Mouse (Mus musculus) lung, embryonic 14.5 days (tissue): ENCODE measurements around the gene Ndufb6. TPM values are rescaled to one million over a fixed set of nuclear protein-coding genes. Genes with fewer than 3 reads are reported as not detected.

Source experiments
- ATAC-seq: fragments of 200-750 bp; cut with Nextera tagmentation; 2 replicates; pipeline ENCODE4 v1.8.0; 2017; ENCODE audit warnings: mild to moderate bottlenecking, moderate TSS enrichment, moderate library complexity; ENCODE audit not compliant: insufficient read depth
- DNase-seq: peaks from one replicate; pipeline ENCODE4 v3.0.0-alpha.2; 2015
- H3K27ac ChIP-seq: fragments of 300-500 bp; sonication (generic); 2 replicates; pipeline ENCODE4 v1.5.1; 2014; ENCODE audit warnings: low read depth, mild to moderate bottlenecking, moderate library complexity
- H3K27me3 ChIP-seq: fragments of 300-500 bp; sonication (generic); 2 replicates; pipeline ENCODE4 v1.6.1; 2014; ENCODE audit warnings: low read length, control low read depth; ENCODE audit not compliant: insufficient read depth
- H3K36me3 ChIP-seq: fragments of 300-500 bp; sonication (generic); 2 replicates; pipeline ENCODE4 v1.6.1; 2014; ENCODE audit warnings: control low read depth; ENCODE audit not compliant: insufficient read depth
- H3K4me1 ChIP-seq: fragments of 300-500 bp; sonication (generic); 2 replicates; pipeline ENCODE4 v1.6.1; 2014; ENCODE audit warnings: antibody characterized with exemption, control low read depth; ENCODE audit not compliant: insufficient read depth
- H3K4me2 ChIP-seq: fragments of 300-500 bp; sonication (generic); 2 replicates; pipeline ENCODE4 v1.6.1; 2014; ENCODE audit warnings: mild to moderate bottlenecking
- H3K4me3 ChIP-seq: fragments of 300-500 bp; sonication (generic); 2 replicates; pipeline ENCODE4 v1.5.1; 2014; ENCODE audit warnings: low read depth, low read length
- H3K9ac ChIP-seq: fragments of 300-500 bp; sonication (generic); 2 replicates; pipeline ENCODE4 v1.6.1; 2014
- H3K9me3 ChIP-seq: fragments of 300-500 bp; sonication (generic); 2 replicates; pipeline ENCODE4 v1.6.1; 2016; ENCODE audit warnings: low read depth, low read length, control low read depth
- CTCF ChIP-seq: IDR thresholded peaks from 2 replicates; pipeline ENCODE4 v1.5.1; 2016; ENCODE audit warnings: antibody characterized with exemption, low read depth
- WGBS: fragments of 180-500 bp; shearing (Covaris S2); extraction: QIAGEN DNeasy Blood & Tissue Kit; methylation state at CpG from one replicate; pipeline ENCODE4 v1.1.7; 2014; 5-methylcytosine and 5-hydroxymethylcytosine counted together
- polyA plus RNA-seq: library from polyadenylated mRNA; unstranded; fragments of >200 nt; fragmentation: Nextera tagmentation; extraction: Ambion mirVana; gene quantifications from 2 replicates; pipeline ENCODE4 v1.2.1, GENCODE M21; 2014

Gene Ndufb6
- polyA plus RNA-seq, 1 experiment from 2014 or later: 284 TPM

DNA sequence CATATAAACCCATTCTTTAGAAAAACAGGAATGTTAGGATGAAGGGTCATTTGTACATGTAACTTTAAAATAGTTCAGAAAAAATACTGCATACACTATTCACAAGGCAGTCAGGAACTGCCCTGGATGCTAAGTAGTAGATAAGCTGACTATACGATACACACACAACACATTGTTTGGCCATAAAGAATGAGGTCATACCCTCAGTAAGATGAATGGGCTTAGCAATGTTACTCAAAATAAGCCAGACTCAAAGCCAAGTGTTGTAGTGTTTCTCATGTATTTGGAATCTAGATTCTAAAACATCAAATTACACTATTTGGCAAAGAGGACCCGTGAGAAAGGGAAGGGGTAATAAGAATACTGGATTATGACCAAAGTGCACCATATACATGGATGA is 25.5 kb downstream of the Ndufb6 start:
- Histone ChIP-seq H3K27me3 (no peaks in the 10 kb centered on the region), H3K27ac (no peak overlapping the region)

GRCm38 (mm10) chr4:40250984-40251383 is 28.2 kb downstream of the Ndufb6 start:
- no peak for TF ChIP-seq CTCF
- Histone ChIP-seq H3K9ac (no peak overlapping the region), H3K4me3 (no peak overlapping the region), H3K36me3 (no peaks in the 10 kb centered on the region), H3K4me2 (no peak overlapping the region), H3K27me3 (no peaks in the 10 kb centered on the region), H3K4me1 (no peaks in the 10 kb centered on the region), H3K9me3 (no peaks in the 10 kb centered on the region), H3K27ac (no peak overlapping the region)
- DNase-seq (no peak), ATAC-seq (no peak)
- 85% methylated on average over 5 of the region's 5 CpGs for WGBS

More for the DNA sequence above, 25.5 kb downstream of the Ndufb6 start:
- Histone ChIP-seq H3K4me1 (no peaks in the 10 kb centered on the region), H3K9ac (no peak overlapping the region), H3K4me2 (no peak overlapping the region), H3K36me3 (0 out of 2 replicates have a peak, but pooled peaks cover 10% of the 10 kb centered on the region), H3K9me3 (no peaks in the 10 kb centered on the region), H3K4me3 (no peak overlapping the region)
- WGBS: 60% methylated on average over 2 of the region's 2 CpGs
- DNase-seq: no peak
- ATAC-seq: no peak; the same call in 1 of the 2 replicates
- TF ChIP-seq CTCF: no peak

DNA sequence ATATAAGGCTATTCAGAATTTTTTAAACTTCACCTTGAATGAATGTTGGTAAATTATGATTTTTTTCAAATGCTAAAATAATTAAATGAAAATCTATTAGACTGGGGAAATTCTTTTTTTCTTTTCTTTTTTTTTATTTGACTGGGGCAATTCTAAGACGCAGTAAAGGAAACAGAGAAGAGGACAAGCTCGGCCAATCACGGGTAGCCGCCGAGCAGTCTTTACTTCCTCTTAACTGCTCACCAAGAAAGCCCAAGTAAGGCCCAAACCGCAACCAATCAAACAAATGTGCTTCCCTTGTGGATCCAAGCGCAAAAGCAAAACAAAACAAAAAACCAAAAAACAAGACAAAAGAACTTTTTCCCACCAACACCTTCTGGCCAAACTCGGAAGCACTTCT is 35.2 kb downstream of the Ndufb6 start:
- Histone ChIP-seq H3K9me3 (no peaks in the 10 kb centered on the region), H3K4me2 (no peak overlapping the region)
- 81% methylated on average over 8 of the region's 8 CpGs for WGBS

DNA sequence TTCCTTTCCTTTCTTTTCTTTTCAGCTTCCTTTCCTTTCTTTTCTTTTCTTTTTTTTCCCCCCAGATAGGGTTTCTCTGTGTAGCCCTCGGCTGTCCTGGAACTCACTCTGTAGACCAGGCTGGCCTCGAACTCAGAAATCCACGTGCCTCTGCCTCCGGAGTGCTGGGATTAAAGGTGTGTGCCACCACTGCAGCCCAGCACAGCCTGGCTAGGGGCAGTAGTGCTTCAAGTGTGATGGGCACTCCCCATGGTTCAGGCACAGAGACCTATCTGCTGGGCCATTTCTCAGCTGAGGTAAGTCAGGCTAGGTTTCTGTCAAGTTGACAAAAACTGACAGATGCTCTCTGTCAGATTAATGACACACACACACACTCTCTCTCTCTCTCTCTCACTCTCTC is 36.2 kb downstream of the Ndufb6 start:
- WGBS: 84% methylated on average over 4 of the region's 4 CpGs
- ATAC-seq: no peak
- no peak for DNase-seq
- Histone ChIP-seq H3K27ac (no peak overlapping the region), H3K4me1 (no peaks in the 10 kb centered on the region), H3K4me2 (no peak overlapping the region), H3K27me3 (no peaks in the 10 kb centered on the region), H3K36me3 (no peaks in the 10 kb centered on the region), H3K9me3 (no peaks in the 10 kb centered on the region), H3K4me3 (no peak overlapping the region), H3K9ac (no peak overlapping the region)
- no peak for TF ChIP-seq CTCF

More for the DNA sequence above, 35.2 kb downstream of the Ndufb6 start:
- Histone ChIP-seq H3K4me1 (no peaks in the 10 kb centered on the region), H3K27me3 (no peaks in the 10 kb centered on the region), H3K4me3 (no peak overlapping the region), H3K36me3 (no peaks in the 10 kb centered on the region), H3K27ac (no peak overlapping the region), H3K9ac (no peak overlapping the region)
- TF ChIP-seq CTCF: no peak
- DNase-seq (no peak), ATAC-seq (no peak)

DNA sequence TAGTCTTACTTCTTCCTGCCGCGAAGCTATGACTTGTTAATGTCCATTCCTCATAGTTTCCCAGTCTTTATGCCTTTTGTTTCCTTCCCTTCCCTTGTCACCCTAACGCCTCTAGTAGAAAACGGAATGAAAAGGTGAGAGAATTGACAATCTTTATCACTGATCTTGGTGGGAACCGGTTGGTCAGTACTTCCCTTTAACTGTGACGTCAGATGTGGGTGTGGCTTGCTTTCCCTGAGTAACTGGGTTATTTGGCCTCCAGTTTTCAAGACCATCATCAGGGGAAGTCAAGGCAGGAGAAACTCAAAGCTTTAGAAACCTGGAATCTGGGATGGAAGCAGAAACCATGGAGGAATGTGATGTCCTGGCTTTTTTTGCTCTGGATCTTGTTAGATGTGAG is 37.3 kb downstream of the Ndufb6 start:
- Histone ChIP-seq H3K9me3 (no peaks in the 10 kb centered on the region), H3K27me3 (no peaks in the 10 kb centered on the region), H3K4me3 (no peak overlapping the region), H3K4me1 (no peaks in the 10 kb centered on the region), H3K27ac (no peak overlapping the region), H3K9ac (no peak overlapping the region), H3K4me2 (no peak overlapping the region), H3K36me3 (no peaks in the 10 kb centered on the region)
- TF ChIP-seq CTCF: no peak
- DNase-seq: no peak
- no peak for ATAC-seq
- WGBS: 46% methylated on average over 6 of the region's 6 CpGs

DNA sequence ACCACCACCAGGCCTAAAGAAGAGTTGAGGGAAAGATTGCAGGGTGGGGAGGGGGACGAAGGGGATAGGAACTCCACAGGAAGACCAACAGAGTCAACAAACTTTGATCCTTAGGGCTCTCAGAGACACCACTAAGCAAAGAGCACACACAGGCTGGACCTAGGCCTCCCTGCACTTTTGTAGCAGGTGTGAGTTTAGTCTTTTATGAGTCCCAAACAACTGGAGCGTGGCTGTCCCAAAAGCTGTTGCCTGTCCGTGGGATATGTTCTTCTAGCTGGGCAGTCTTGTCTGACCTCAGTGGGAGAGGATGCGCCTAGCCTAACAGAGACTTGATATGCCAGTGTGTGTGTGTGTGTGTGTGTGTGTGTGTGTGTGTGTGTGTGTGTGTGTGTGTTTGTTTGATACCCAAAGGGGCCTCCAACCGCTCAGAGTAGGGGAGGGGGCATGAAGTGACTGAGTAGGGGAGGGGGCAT is 38.9 kb downstream of the Ndufb6 start:
- no peaks in the 10 kb centered on the region for H3K9me3 ChIP-seq
- DNase-seq: no peak
- H3K27me3 ChIP-seq: no peaks in the 10 kb centered on the region
- WGBS: 38% methylated on average over 5 of the region's 5 CpGs
- H3K4me1 ChIP-seq: no peaks in the 10 kb centered on the region
- no peak overlapping the region for H3K27ac ChIP-seq
- TF ChIP-seq CTCF: no peak
- H3K4me3 ChIP-seq: peak overlapping the region; percentile 58
- H3K36me3 ChIP-seq: no peaks in the 10 kb centered on the region
- ATAC-seq: peak; percentile 8; the same call in 1 of the 2 replicates
- H3K4me2 ChIP-seq: peak overlapping the region; percentile 86
- H3K9ac ChIP-seq: peak overlapping the region; percentile 64

DNA sequence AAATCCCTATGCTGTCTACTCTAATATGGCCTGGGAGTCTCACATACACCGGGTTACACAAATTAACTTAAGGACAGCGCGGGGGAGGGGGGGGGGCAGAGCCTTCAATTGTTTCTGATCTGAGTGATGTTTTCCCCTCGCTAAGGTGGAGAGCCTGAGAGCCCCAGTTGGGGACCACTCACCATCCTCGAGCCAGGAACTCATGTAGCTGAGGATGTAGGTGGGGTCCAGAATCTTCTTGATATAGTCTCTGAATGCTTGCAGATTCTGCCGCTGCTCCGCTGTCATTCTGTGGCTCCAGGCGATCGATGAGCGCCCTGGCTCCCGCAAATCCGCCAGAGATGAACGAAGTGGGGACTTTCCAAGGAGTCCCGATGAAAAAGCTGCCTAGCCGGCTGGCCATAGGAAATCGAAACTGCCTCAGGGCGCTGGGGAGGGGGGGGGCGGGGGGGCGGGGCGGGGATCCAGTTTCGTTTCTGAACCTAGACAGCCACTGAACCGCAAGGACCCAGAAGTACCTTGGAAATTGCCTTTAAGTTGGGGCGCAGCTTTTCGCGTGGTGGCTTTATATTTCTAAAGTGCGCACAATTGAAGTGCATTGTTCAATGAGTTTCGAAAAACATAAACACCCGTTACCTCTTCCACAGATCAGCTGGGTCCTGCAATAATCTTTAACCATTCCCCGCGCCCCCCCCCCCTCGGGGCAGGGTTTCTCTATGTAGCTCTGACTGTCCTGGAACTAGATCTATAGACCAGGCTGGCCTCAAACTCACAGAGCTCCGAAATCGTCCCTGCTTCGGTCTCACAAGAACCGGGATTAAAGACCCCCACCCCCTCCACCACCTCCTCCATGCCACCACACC is 39.6 kb downstream of the Ndufb6 start, which contains the start of gene Ddx58:
TSS of gene Ddx58 (minus strand) at position 420 of the 863 bp plus-strand sequence.
- Histone ChIP-seq H3K9me3 (no peaks in the 10 kb centered on the region), H3K27me3 (no peaks in the 10 kb centered on the region), H3K9ac (peak within 1 kb of the TSS; percentile 64), H3K27ac (peak within 1 kb of the TSS; percentile 67), H3K36me3 (0 out of 2 replicates have a peak, but pooled peaks cover 3% of the 10 kb centered on the region), H3K4me3 (peak within 1 kb of the TSS; percentile 58), H3K4me2 (peak within 1 kb of the TSS; percentile 86), H3K4me1 (no peaks in the 10 kb centered on the region)
- ATAC-seq: peak; percentile 83
- DNase-seq: peak; percentile 52
- WGBS: 4% methylated on average over 33 of the region's 35 CpGs
- TF ChIP-seq CTCF: no peak
